Mouse (Mus musculus): ENCODE measurements at regions not wholly inside any gene's neighbourhood (a gene's known extent, or its start where the extent isn't known, plus 50 kb on each side); places are given as distances from the start of the nearest gene placed in this dataset.
"Not testable (repeated sequence)": the region's sequence is repeated elsewhere in the genome, so short reads cannot be mapped to it uniquely, and the experiment has no call there.

- Histone ChIP-seq H3K4me3 (ENCODE audit: low read depth, low read length) (no peak overlapping the region), H3K36me3 (ENCODE audit: control insufficient read depth, insufficient read depth, low read length) (no peaks in the 10 kb centered on the region), H3K9me3 (ENCODE audit: control insufficient read depth, low read length) (no peaks in the 10 kb centered on the region), H3K27me3 (ENCODE audit: control insufficient read depth, insufficient read depth, low read length) (no peaks in the 10 kb centered on the region), H3K4me2 (replicated peaks; ENCODE audit: low read depth, low read length) (no peak overlapping the region), H3K9ac (ENCODE audit: low read depth, low read length) (no peak overlapping the region), H3K4me1 (replicated peaks; ENCODE audit: control insufficient read depth, insufficient read depth, low read length) (no peaks in the 10 kb centered on the region), H3K27ac (ENCODE audit: low read depth, low read length) (no peak overlapping the region)
- DNase-seq (ENCODE audit: low spot score), result no peak
- WGBS, result 89% methylated on average over 3 of the region's 3 CpGs
- ATAC-seq (ENCODE audit: low FRiP score), result no peak
Measured at GRCm38 (mm10) chr17:55186361-55186760, 258.8 kb upstream of the St6gal2 start.

GRCm38 (mm10) chr17:55186826-55187225 is 258.4 kb upstream of the St6gal2 start:
- no peak overlapping the region for H3K4me3 ChIP-seq (ENCODE audit: low read depth, low read length)

GRCm38 (mm10) chr17:55206585-55206984 is 238.6 kb upstream of the St6gal2 start:
- no peaks in the 10 kb centered on the region for H3K36me3 ChIP-seq (ENCODE audit: control insufficient read depth, insufficient read depth, low read length)
- H3K27ac ChIP-seq (ENCODE audit: low read depth, low read length), result no peak overlapping the region
- DNase-seq (ENCODE audit: low spot score) (no peak), ATAC-seq (ENCODE audit: low FRiP score) (no peak)
- H3K9me3 ChIP-seq (ENCODE audit: control insufficient read depth, low read length), result no peaks in the 10 kb centered on the region
- no peak overlapping the region for H3K9ac ChIP-seq (ENCODE audit: low read depth, low read length)
- H3K4me2 ChIP-seq (replicated peaks; ENCODE audit: low read depth, low read length), result no peak overlapping the region
- 62% methylated on average over 1 of the region's 1 CpGs for WGBS
- H3K4me1 ChIP-seq (replicated peaks; ENCODE audit: control insufficient read depth, insufficient read depth, low read length), result no peaks in the 10 kb centered on the region
- no peaks in the 10 kb centered on the region for H3K27me3 ChIP-seq (ENCODE audit: control insufficient read depth, insufficient read depth, low read length)
- no peak overlapping the region for H3K4me3 ChIP-seq (ENCODE audit: low read depth, low read length)

More at GRCm38 (mm10) chr17:55186826-55187225, 258.4 kb upstream of the St6gal2 start:
- H3K9me3 ChIP-seq (ENCODE audit: control insufficient read depth, low read length), result no peaks in the 10 kb centered on the region
- no peaks in the 10 kb centered on the region for H3K36me3 ChIP-seq (ENCODE audit: control insufficient read depth, insufficient read depth, low read length)
- no peak overlapping the region for H3K9ac ChIP-seq (ENCODE audit: low read depth, low read length)
- H3K27me3 ChIP-seq (ENCODE audit: control insufficient read depth, insufficient read depth, low read length), result no peaks in the 10 kb centered on the region
- no peak overlapping the region for H3K4me2 ChIP-seq (replicated peaks; ENCODE audit: low read depth, low read length)
- DNase-seq (ENCODE audit: low spot score) (no peak), ATAC-seq (ENCODE audit: low FRiP score) (no peak)
- no peaks in the 10 kb centered on the region for H3K4me1 ChIP-seq (replicated peaks; ENCODE audit: control insufficient read depth, insufficient read depth, low read length)
- no peak overlapping the region for H3K27ac ChIP-seq (ENCODE audit: low read depth, low read length)
- WGBS, result 89% methylated on average over 3 of the region's 3 CpGs

GRCm38 (mm10) chr17:55218176-55219099 is 226.7 kb upstream of the St6gal2 start:
- not testable (repeated sequence) for H3K27ac ChIP-seq (ENCODE audit: low read depth, low read length); DNase-seq (ENCODE audit: low spot score); H3K36me3 ChIP-seq (ENCODE audit: control insufficient read depth, insufficient read depth, low read length); H3K4me1 ChIP-seq (replicated peaks; ENCODE audit: control insufficient read depth, insufficient read depth, low read length); H3K9ac ChIP-seq (ENCODE audit: low read depth, low read length); H3K27me3 ChIP-seq (ENCODE audit: control insufficient read depth, insufficient read depth, low read length); H3K4me3 ChIP-seq (ENCODE audit: low read depth, low read length); H3K9me3 ChIP-seq (ENCODE audit: control insufficient read depth, low read length); ATAC-seq (ENCODE audit: low FRiP score); H3K4me2 ChIP-seq (replicated peaks; ENCODE audit: low read depth, low read length)
- 92% methylated on average over 8 of the region's 8 CpGs for WGBS

- 87% methylated on average over 3 of the region's 3 CpGs for WGBS
- H3K9ac ChIP-seq (ENCODE audit: low read depth, low read length), result no peak overlapping the region
- no peaks in the 10 kb centered on the region for H3K9me3 ChIP-seq (ENCODE audit: control insufficient read depth, low read length)
- H3K27me3 ChIP-seq (ENCODE audit: control insufficient read depth, insufficient read depth, low read length), result no peaks in the 10 kb centered on the region
- no peak overlapping the region for H3K4me3 ChIP-seq (ENCODE audit: low read depth, low read length)
- H3K27ac ChIP-seq (ENCODE audit: low read depth, low read length), result no peak overlapping the region
- no peak overlapping the region for H3K4me2 ChIP-seq (replicated peaks; ENCODE audit: low read depth, low read length)
- H3K36me3 ChIP-seq (ENCODE audit: control insufficient read depth, insufficient read depth, low read length), result no peaks in the 10 kb centered on the region
- DNase-seq (ENCODE audit: low spot score) (no peak), ATAC-seq (ENCODE audit: low FRiP score) (no peak)
- no peaks in the 10 kb centered on the region for H3K4me1 ChIP-seq (replicated peaks; ENCODE audit: control insufficient read depth, insufficient read depth, low read length)
Measured at GRCm38 (mm10) chr17:55224058-55224457, 221.1 kb upstream of the St6gal2 start.

DNA sequence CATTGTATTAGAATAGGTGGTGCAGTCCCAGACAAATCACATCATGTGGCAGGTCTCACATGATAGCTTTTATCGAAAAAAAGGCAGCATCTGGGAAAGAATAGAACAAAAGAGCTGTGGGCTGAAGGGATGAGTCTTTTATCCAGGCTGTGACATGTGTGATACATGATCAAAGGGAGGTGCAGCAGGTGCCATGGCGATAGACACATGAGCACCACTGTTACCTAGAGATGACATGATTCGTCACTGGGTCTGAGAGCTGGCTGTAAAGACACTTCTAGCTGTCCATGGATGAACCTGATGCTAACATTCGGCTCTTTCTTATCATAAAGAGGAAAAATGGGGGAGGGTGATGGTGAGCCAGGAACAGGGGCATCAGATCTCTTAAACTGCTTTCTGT is 210.9 kb upstream of the St6gal2 start:
- no peak for DNase-seq (ENCODE audit: low spot score)

DNA sequence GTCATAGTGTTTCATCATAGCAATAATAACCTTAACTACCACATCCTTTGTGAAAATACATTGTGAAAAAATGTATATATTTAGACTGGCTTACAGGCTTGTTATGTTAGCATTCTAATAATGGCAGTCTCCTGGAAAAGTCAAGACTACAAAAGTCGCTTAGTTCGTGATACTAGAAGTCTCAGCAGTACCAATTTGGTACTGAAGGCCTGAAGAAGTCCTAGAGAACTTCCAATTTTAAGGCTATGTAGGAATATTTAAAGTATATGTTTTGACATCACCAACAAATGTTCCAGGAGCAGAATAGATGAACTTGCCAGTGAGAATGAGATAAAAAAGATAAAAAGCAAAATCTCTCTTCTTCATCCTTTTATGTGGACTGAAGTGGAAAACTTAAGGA is 182.5 kb upstream of the St6gal2 start:
- Histone ChIP-seq H3K27ac (ENCODE audit: low read depth, low read length) (no peak overlapping the region), H3K4me1 (replicated peaks; ENCODE audit: control insufficient read depth, insufficient read depth, low read length) (no peaks in the 10 kb centered on the region), H3K4me3 (ENCODE audit: low read depth, low read length) (no peak overlapping the region), H3K9me3 (ENCODE audit: control insufficient read depth, low read length) (no peaks in the 10 kb centered on the region), H3K4me2 (replicated peaks; ENCODE audit: low read depth, low read length) (no peak overlapping the region), H3K36me3 (ENCODE audit: control insufficient read depth, insufficient read depth, low read length) (no peaks in the 10 kb centered on the region), H3K9ac (ENCODE audit: low read depth, low read length) (no peak overlapping the region), H3K27me3 (ENCODE audit: control insufficient read depth, insufficient read depth, low read length) (no peaks in the 10 kb centered on the region)
- DNase-seq (ENCODE audit: low spot score) (no peak), ATAC-seq (ENCODE audit: low FRiP score) (no peak)
- WGBS, result 90% methylated on average over 2 of the region's 2 CpGs

More for the DNA sequence above, 210.9 kb upstream of the St6gal2 start:
- H3K4me2 ChIP-seq (replicated peaks; ENCODE audit: low read depth, low read length), result no peak overlapping the region
- no peaks in the 10 kb centered on the region for H3K27me3 ChIP-seq (ENCODE audit: control insufficient read depth, insufficient read depth, low read length)
- H3K4me1 ChIP-seq (replicated peaks; ENCODE audit: control insufficient read depth, insufficient read depth, low read length), result no peaks in the 10 kb centered on the region
- no peak overlapping the region for H3K27ac ChIP-seq (ENCODE audit: low read depth, low read length)
- H3K9ac ChIP-seq (ENCODE audit: low read depth, low read length), result no peak overlapping the region
- 79% methylated on average over 4 of the region's 4 CpGs for WGBS
- no peaks in the 10 kb centered on the region for H3K9me3 ChIP-seq (ENCODE audit: control insufficient read depth, low read length)
- no peak for ATAC-seq (ENCODE audit: low FRiP score)
- no peak overlapping the region for H3K4me3 ChIP-seq (ENCODE audit: low read depth, low read length)
- H3K36me3 ChIP-seq (ENCODE audit: control insufficient read depth, insufficient read depth, low read length), result no peaks in the 10 kb centered on the region

DNA sequence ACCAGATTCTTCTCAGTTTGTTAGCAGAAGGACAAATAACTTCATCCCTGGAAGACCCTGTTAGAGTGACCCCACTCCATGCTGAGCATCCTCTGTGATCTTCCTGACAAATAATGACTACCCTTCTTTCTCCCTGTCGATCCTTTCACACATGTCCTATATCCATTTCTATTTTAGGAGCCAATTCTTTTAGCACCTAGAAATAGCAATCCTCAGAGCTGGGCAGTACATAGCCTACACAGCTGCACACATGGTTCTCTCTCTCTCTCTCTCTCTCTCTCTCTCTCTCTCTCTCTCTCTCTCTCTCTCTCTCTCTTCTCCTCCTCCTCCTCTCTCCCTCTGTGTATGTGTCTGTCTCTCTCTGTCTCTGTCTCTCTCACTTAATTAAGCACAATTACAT is 168.6 kb upstream of the St6gal2 start:
- Histone ChIP-seq H3K9ac (ENCODE audit: low read depth, low read length) (no peak overlapping the region), H3K36me3 (ENCODE audit: control insufficient read depth, insufficient read depth, low read length) (no peaks in the 10 kb centered on the region), H3K9me3 (ENCODE audit: control insufficient read depth, low read length) (no peaks in the 10 kb centered on the region), H3K27ac (ENCODE audit: low read depth, low read length) (no peak overlapping the region), H3K4me2 (replicated peaks; ENCODE audit: low read depth, low read length) (no peak overlapping the region), H3K27me3 (ENCODE audit: control insufficient read depth, insufficient read depth, low read length) (no peaks in the 10 kb centered on the region), H3K4me3 (ENCODE audit: low read depth, low read length) (no peak overlapping the region), H3K4me1 (replicated peaks; ENCODE audit: control insufficient read depth, insufficient read depth, low read length) (no peaks in the 10 kb centered on the region)
- no peak for DNase-seq (ENCODE audit: low spot score)
- ATAC-seq (ENCODE audit: low FRiP score), result no peak
- WGBS, result 71% methylated on average over 1 of the region's 1 CpGs

DNA sequence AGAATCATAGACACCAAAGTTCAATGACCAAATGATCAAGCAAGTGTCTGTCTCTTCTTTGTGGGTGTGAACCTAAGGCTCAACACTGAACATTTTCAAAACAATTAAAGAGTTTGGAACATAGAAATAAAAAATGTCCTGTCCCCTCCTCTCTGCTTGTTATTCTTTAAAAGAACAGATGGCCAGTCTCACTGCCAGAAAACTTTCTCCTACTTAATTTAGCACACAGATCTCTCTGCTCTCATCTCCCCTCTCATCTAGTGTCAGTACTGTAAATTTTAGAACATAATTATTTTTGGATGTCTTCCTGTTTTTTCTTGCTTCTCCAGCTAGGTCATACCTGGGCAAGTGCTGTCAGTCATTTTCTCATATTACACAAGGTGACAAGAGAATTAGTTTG is 163.9 kb upstream of the St6gal2 start:
- H3K9me3 ChIP-seq (ENCODE audit: control insufficient read depth, low read length), result no peaks in the 10 kb centered on the region
- no peaks in the 10 kb centered on the region for H3K36me3 ChIP-seq (ENCODE audit: control insufficient read depth, insufficient read depth, low read length)
- DNase-seq (ENCODE audit: low spot score) (no peak), ATAC-seq (ENCODE audit: low FRiP score) (no peak)
- no peaks in the 10 kb centered on the region for H3K4me1 ChIP-seq (replicated peaks; ENCODE audit: control insufficient read depth, insufficient read depth, low read length)
- H3K27ac ChIP-seq (ENCODE audit: low read depth, low read length), result no peak overlapping the region
- no peak overlapping the region for H3K4me3 ChIP-seq (ENCODE audit: low read depth, low read length)
- H3K27me3 ChIP-seq (ENCODE audit: control insufficient read depth, insufficient read depth, low read length), result no peaks in the 10 kb centered on the region
- H3K9ac ChIP-seq (ENCODE audit: low read depth, low read length), result no peak overlapping the region
- no peak overlapping the region for H3K4me2 ChIP-seq (replicated peaks; ENCODE audit: low read depth, low read length)

Measured in hindbrain, embryonic 11.5 days (tissue).